Mouse (Mus musculus) heart, embryonic 16.5 days (tissue): Measurements from ENCODE around the gene Got1. TPM values are rescaled to one million over a fixed set of nuclear protein-coding genes. Genes with fewer than 3 reads are reported as not detected.

ENCODE experiments used
- ATAC-seq: fragments of 200-750 bp; cut with Nextera tagmentation; replicated peaks from 2 replicates; pipeline ENCODE4 v1.8.0; 2017; ENCODE audit warnings: moderate number of reproducible peaks; ENCODE audit not compliant: insufficient read depth, low FRiP score; ENCODE audit errors: extremely low read depth
- H3K27ac ChIP-seq: fragments of 300-500 bp; sonication (generic); 2 replicates; pipeline ENCODE4 v1.5.1; 2014; ENCODE audit warnings: mild to moderate bottlenecking, low read length, control low read depth, moderate library complexity
- H3K27me3 ChIP-seq: fragments of 300-500 bp; sonication (generic); 2 replicates; pipeline ENCODE4 v1.6.1; 2014; ENCODE audit warnings: low read length, mixed read lengths; ENCODE audit not compliant: control insufficient read depth, insufficient read depth
- H3K36me3 ChIP-seq: fragments of 300-500 bp; sonication (generic); 2 replicates; pipeline ENCODE4 v1.6.1; 2014; ENCODE audit not compliant: control insufficient read depth, insufficient read depth
- H3K4me1 ChIP-seq: fragments of 300-500 bp; sonication (generic); 2 replicates; pipeline ENCODE4 v1.6.1; 2014; ENCODE audit warnings: low read length, mixed read lengths; ENCODE audit not compliant: control insufficient read depth, insufficient read depth
- H3K4me2 ChIP-seq: fragments of 300-500 bp; sonication (generic); 2 replicates; pipeline ENCODE4 v1.6.1; 2014; ENCODE audit warnings: low read depth, mild to moderate bottlenecking, control low read depth, low read length
- H3K4me3 ChIP-seq: fragments of 300-500 bp; sonication (generic); 2 replicates; pipeline ENCODE4 v1.5.1; 2014; ENCODE audit warnings: mild to moderate bottlenecking, control low read depth, low read length
- H3K9ac ChIP-seq: fragments of 300-500 bp; sonication (generic); 2 replicates; pipeline ENCODE4 v1.6.1; 2014; ENCODE audit warnings: low read length, control low read depth
- H3K9me3 ChIP-seq: fragments of 300-500 bp; sonication (generic); replicated peaks from 2 replicates; pipeline ENCODE4 v1.6.1; 2016; ENCODE audit warnings: low read length; ENCODE audit not compliant: control insufficient read depth
- WGBS: fragments of 180-500 bp; shearing (Covaris S2); extraction: QIAGEN DNeasy Blood & Tissue Kit; methylation state at CpG from one replicate; pipeline ENCODE4 v1.1.7; 2014; 5-methylcytosine and 5-hydroxymethylcytosine counted together
- polyA plus RNA-seq: library from polyadenylated mRNA; unstranded; fragments of >200 nt; fragmentation: Nextera tagmentation; extraction: Ambion mirVana; gene quantifications from 2 replicates; pipeline ENCODE4 v1.2.1, GENCODE M21; 2015

Got1 gene
- polyA plus RNA-seq, 1 experiment from 2014 or later = 274 TPM

DNA sequence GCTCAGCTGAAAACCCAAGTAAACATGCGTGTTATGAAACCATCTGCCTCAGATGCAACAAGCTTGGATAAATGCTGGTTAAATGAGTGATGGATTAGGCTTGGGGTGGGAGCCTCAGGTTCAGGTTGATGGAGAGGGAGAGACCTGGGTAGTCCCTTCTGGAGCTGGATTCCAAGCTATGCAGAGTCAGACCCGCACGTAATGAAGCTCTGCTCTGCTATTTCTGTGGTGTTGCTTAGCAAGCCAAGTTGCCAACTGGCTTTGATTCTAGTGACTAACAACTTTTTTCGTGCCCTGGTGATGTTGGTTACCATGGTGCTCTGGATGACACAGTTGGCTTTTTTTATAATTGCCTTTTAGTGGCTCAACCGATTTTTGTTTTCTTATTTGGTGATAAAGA is 72.2 kb downstream of the Got1 start:
- H3K9ac ChIP-seq = no peak overlapping the region
- no peak overlapping the region for H3K4me3 ChIP-seq
- ATAC-seq = no peak
- no peaks in the 10 kb centered on the region for H3K36me3 ChIP-seq
- no peaks in the 10 kb centered on the region for H3K4me1 ChIP-seq
- no peaks in the 10 kb centered on the region for H3K9me3 ChIP-seq
- H3K27me3 ChIP-seq = no peaks in the 10 kb centered on the region
- H3K4me2 ChIP-seq = no peak overlapping the region
- WGBS = 70% methylated on average over 5 of the region's 5 CpGs
- no peak overlapping the region for H3K27ac ChIP-seq

DNA sequence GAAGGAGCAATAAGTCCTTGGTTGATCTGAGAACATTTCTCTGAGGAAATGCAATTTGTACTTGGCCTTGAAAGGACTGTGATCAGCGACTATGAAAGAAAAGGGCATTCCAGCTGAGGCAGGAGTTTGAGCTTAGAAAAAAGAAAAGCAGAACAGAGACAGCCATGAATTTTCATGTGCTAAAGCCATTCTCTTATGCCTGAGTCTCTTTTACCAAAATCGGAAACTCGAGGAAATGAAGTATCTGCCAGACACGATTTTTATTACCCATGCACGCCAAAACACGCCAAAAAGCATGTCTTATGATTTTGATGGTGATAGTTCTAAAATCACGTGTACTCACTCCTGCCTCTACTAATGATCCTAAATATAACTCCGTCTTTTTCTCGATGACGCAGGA is 72.8 kb downstream of the Got1 start:
- H3K9me3 ChIP-seq = no peaks in the 10 kb centered on the region

More for the DNA sequence above, 72.8 kb downstream of the Got1 start:
- Histone ChIP-seq H3K4me2 (no peak overlapping the region), H3K36me3 (no peaks in the 10 kb centered on the region), H3K4me3 (no peak overlapping the region), H3K27ac (no peak overlapping the region), H3K4me1 (no peaks in the 10 kb centered on the region), H3K27me3 (no peaks in the 10 kb centered on the region), H3K9ac (no peak overlapping the region)
- ATAC-seq = no peak
- WGBS = 83% methylated on average over 10 of the region's 10 CpGs

Other genes with a start within 250 kb of the Got1 start
- gene Hpse2, start 136.2 kb downstream of the Got1 start, polyA plus RNA-seq = 0.96 and 0.99 TPM in 2 replicates
- gene Cnnm1, start 84.2 kb downstream of the Got1 start, polyA plus RNA-seq = 0.07 and 0.08 TPM in 2 replicates
- not detected in 2 replicates for gene Nkx2-3, start 87.7 kb upstream of the Got1 start, polyA plus RNA-seq
- 9.5 and 10.9 TPM in 2 replicates for gene Slc25a28, start 150.3 kb upstream of the Got1 start, polyA plus RNA-seq
- 5.1 TPM in 2 replicates for gene Entpd7, start 165.1 kb upstream of the Got1 start, polyA plus RNA-seq
- 10.6 and 11.4 TPM in 2 replicates for gene Cutc, start 228.4 kb upstream of the Got1 start, polyA plus RNA-seq
- 12.9 and 13.8 TPM in 2 replicates for gene Cox15, start 228.4 kb upstream of the Got1 start, polyA plus RNA-seq